Mouse (Mus musculus) kidney, embryonic 14.5 days (tissue): ENCODE measurements at regions not wholly inside any gene's neighbourhood (a gene's known extent, or its start where the extent isn't known, plus 50 kb on each side); places are given as distances from the start of the nearest gene placed in this dataset.

ENCODE experiments used
- ATAC-seq: fragments of 200-750 bp; cut with Nextera tagmentation; 2 replicates; pipeline ENCODE4 v1.8.0; 2017; ENCODE audit warnings: moderate number of reproducible peaks, mild to moderate bottlenecking, moderate TSS enrichment, moderate library complexity; ENCODE audit not compliant: low FRiP score, low TSS enrichment
- H3K27ac ChIP-seq: fragments of 300-500 bp; sonication (generic); 2 replicates; pipeline ENCODE4 v1.5.1; 2014; ENCODE audit warnings: low read depth, mild to moderate bottlenecking, low read length, moderate library complexity, mixed read lengths
- H3K27me3 ChIP-seq: fragments of 300-500 bp; sonication (generic); 2 replicates; pipeline ENCODE4 v1.6.1; 2014; ENCODE audit warnings: mild to moderate bottlenecking, low read length; ENCODE audit not compliant: control insufficient read depth, insufficient read depth
- H3K36me3 ChIP-seq: fragments of 300-500 bp; sonication (generic); 2 replicates; pipeline ENCODE4 v1.6.1; 2014; ENCODE audit warnings: low read length, mixed read lengths; ENCODE audit not compliant: control insufficient read depth, insufficient read depth
- H3K4me1 ChIP-seq: fragments of 300-500 bp; sonication (generic); 2 replicates; pipeline ENCODE4 v1.6.1; 2014; ENCODE audit warnings: low read length, mixed read lengths; ENCODE audit not compliant: control insufficient read depth, insufficient read depth
- H3K4me2 ChIP-seq: fragments of 300-500 bp; sonication (generic); replicated peaks from 2 replicates; pipeline ENCODE4 v1.6.1; 2014; ENCODE audit warnings: low read depth, mild to moderate bottlenecking, low read length
- H3K4me3 ChIP-seq: fragments of 300-500 bp; sonication (generic); 2 replicates; pipeline ENCODE4 v1.5.1; 2014; ENCODE audit warnings: mild to moderate bottlenecking, low read length
- H3K9ac ChIP-seq: fragments of 300-500 bp; sonication (generic); 2 replicates; pipeline ENCODE4 v1.6.1; 2014; ENCODE audit warnings: low read depth, mild to moderate bottlenecking, low read length, moderate library complexity
- H3K9me3 ChIP-seq: fragments of 300-500 bp; sonication (generic); 2 replicates; pipeline ENCODE4 v1.6.1; 2016; ENCODE audit warnings: low read length; ENCODE audit not compliant: control insufficient read depth
- WGBS: fragments of 180-500 bp; shearing (Covaris S2); extraction: QIAGEN DNeasy Blood & Tissue Kit; methylation state at CpG from one replicate; pipeline ENCODE4 v1.1.7; 2014; 5-methylcytosine and 5-hydroxymethylcytosine counted together

GRCm38 (mm10) chr8:103078559-103078958, 293.1 kb upstream of the Cdh11 start:
- no peak overlapping the region for H3K4me2 ChIP-seq
- 47% methylated on average over 3 of the region's 3 CpGs for WGBS
- no peak overlapping the region for H3K9ac ChIP-seq
- H3K36me3 ChIP-seq: no peaks in the 10 kb centered on the region
- H3K27me3 ChIP-seq: no peaks in the 10 kb centered on the region
- no peaks in the 10 kb centered on the region for H3K4me1 ChIP-seq
- H3K27ac ChIP-seq: no peak overlapping the region
- no peak for ATAC-seq
- H3K4me3 ChIP-seq: no peak overlapping the region
- H3K9me3 ChIP-seq: no peaks in the 10 kb centered on the region

GRCm38 (mm10) chr8:103086956-103087482, 301.6 kb upstream of the Cdh11 start:
- WGBS: 84% methylated on average over 4 of the region's 4 CpGs
- no peaks in the 10 kb centered on the region for H3K9me3 ChIP-seq
- no peak overlapping the region for H3K27ac ChIP-seq
- H3K4me3 ChIP-seq: no peak overlapping the region
- no peaks in the 10 kb centered on the region for H3K27me3 ChIP-seq
- no peak overlapping the region for H3K4me2 ChIP-seq
- H3K36me3 ChIP-seq: no peaks in the 10 kb centered on the region
- H3K9ac ChIP-seq: no peak overlapping the region
- no peaks in the 10 kb centered on the region for H3K4me1 ChIP-seq
- no peak for ATAC-seq

- peak; percentile 90 for ATAC-seq
- H3K9ac ChIP-seq: no peak overlapping the region
- no peak overlapping the region for H3K4me2 ChIP-seq
- WGBS: 61% methylated on average over 4 of the region's 4 CpGs
- 0 out of 2 replicates have a peak overlapping the region, but pooled peaks have one; percentile 63 for H3K27ac ChIP-seq
- no peak overlapping the region for H3K4me3 ChIP-seq
- H3K4me1 ChIP-seq: no peaks in the 10 kb centered on the region
- no peaks in the 10 kb centered on the region for H3K9me3 ChIP-seq
- H3K27me3 ChIP-seq: no peaks in the 10 kb centered on the region
- no peaks in the 10 kb centered on the region for H3K36me3 ChIP-seq
Observed at GRCm38 (mm10) chr8:103096496-103097092, 311.2 kb upstream of the Cdh11 start.

- WGBS: 78% methylated on average over 7 of the region's 7 CpGs
Observed at GRCm38 (mm10) chr8:103125581-103125980, 340.1 kb upstream of the Cdh11 start.

GRCm38 (mm10) chr8:103138136-103138535, 352.7 kb upstream of the Cdh11 start:
- no peaks in the 10 kb centered on the region for H3K36me3 ChIP-seq

More at GRCm38 (mm10) chr8:103125581-103125980, 340.1 kb upstream of the Cdh11 start:
- Histone ChIP-seq H3K9ac (no peak overlapping the region), H3K9me3 (no peaks in the 10 kb centered on the region), H3K4me2 (no peak overlapping the region), H3K4me1 (no peaks in the 10 kb centered on the region), H3K36me3 (no peaks in the 10 kb centered on the region), H3K4me3 (no peak overlapping the region), H3K27me3 (no peaks in the 10 kb centered on the region), H3K27ac (no peak overlapping the region)
- ATAC-seq: no peak

GRCm38 (mm10) chr8:103144835-103145234, 359.4 kb upstream of the Cdh11 start:
- Histone ChIP-seq H3K4me1 (no peaks in the 10 kb centered on the region), H3K9me3 (no peaks in the 10 kb centered on the region), H3K27me3 (no peaks in the 10 kb centered on the region), H3K27ac (no peak overlapping the region), H3K36me3 (no peaks in the 10 kb centered on the region), H3K4me3 (no peak overlapping the region), H3K4me2 (no peak overlapping the region), H3K9ac (no peak overlapping the region)
- WGBS: 61% methylated on average over 1 of the region's 1 CpGs
- no peak for ATAC-seq

More at GRCm38 (mm10) chr8:103138136-103138535, 352.7 kb upstream of the Cdh11 start:
- Histone ChIP-seq H3K27me3 (no peaks in the 10 kb centered on the region), H3K4me2 (no peak overlapping the region), H3K4me3 (no peak overlapping the region), H3K27ac (no peak overlapping the region), H3K9me3 (no peaks in the 10 kb centered on the region), H3K9ac (no peak overlapping the region), H3K4me1 (no peaks in the 10 kb centered on the region)
- 80% methylated on average over 1 of the region's 1 CpGs for WGBS
- no peak for ATAC-seq

- no peak overlapping the region for H3K27ac ChIP-seq
- H3K4me1 ChIP-seq: no peaks in the 10 kb centered on the region
- no peak overlapping the region for H3K9ac ChIP-seq
- H3K9me3 ChIP-seq: no peaks in the 10 kb centered on the region
- H3K4me2 ChIP-seq: no peak overlapping the region
- H3K27me3 ChIP-seq: no peaks in the 10 kb centered on the region
- no peaks in the 10 kb centered on the region for H3K36me3 ChIP-seq
- ATAC-seq: no peak
- 74% methylated on average over 4 of the region's 4 CpGs for WGBS
- no peak overlapping the region for H3K4me3 ChIP-seq
Observed at GRCm38 (mm10) chr8:103148013-103148412, 362.6 kb upstream of the Cdh11 start.

- 77% methylated on average over 10 of the region's 10 CpGs for WGBS
- no peaks in the 10 kb centered on the region for H3K27me3 ChIP-seq
- no peak for ATAC-seq
Observed at GRCm38 (mm10) chr8:103148447-103148846, 363.0 kb upstream of the Cdh11 start.

GRCm38 (mm10) chr8:103166623-103167316, 381.3 kb upstream of the Cdh11 start:
- ATAC-seq: no peak; the same call in 1 of the 2 replicates
- no peaks in the 10 kb centered on the region for H3K27me3 ChIP-seq
- H3K4me2 ChIP-seq: no peak overlapping the region
- H3K9ac ChIP-seq: no peak overlapping the region
- WGBS: 69% methylated on average over 7 of the region's 7 CpGs
- H3K9me3 ChIP-seq: no peaks in the 10 kb centered on the region
- H3K36me3 ChIP-seq: no peaks in the 10 kb centered on the region
- H3K4me1 ChIP-seq: 0 out of 2 replicates have a peak, but pooled peaks cover 2% of the 10 kb centered on the region
- H3K27ac ChIP-seq: no peak overlapping the region
- no peak overlapping the region for H3K4me3 ChIP-seq

More at GRCm38 (mm10) chr8:103148447-103148846, 363.0 kb upstream of the Cdh11 start:
- no peak overlapping the region for H3K27ac ChIP-seq
- no peak overlapping the region for H3K4me2 ChIP-seq
- no peaks in the 10 kb centered on the region for H3K36me3 ChIP-seq
- H3K9me3 ChIP-seq: no peaks in the 10 kb centered on the region
- H3K4me1 ChIP-seq: no peaks in the 10 kb centered on the region
- no peak overlapping the region for H3K4me3 ChIP-seq
- no peak overlapping the region for H3K9ac ChIP-seq
